Mouse (Mus musculus) liver, postnatal 0 days (tissue): ENCODE measurements at regions not wholly inside any gene's neighbourhood (a gene's known extent, or its start where the extent isn't known, plus 50 kb on each side); places are given as distances from the start of the nearest gene placed in this dataset.

Experiments
- CTCF ChIP-seq: sonication (generic); IDR thresholded peaks from 2 replicates; pipeline ENCODE4 v1.5.1; 2016; ENCODE audit warnings: antibody characterized with exemption, low read depth
- EP300 ChIP-seq: IDR thresholded peaks from 2 replicates; pipeline ENCODE4 v1.6.1; 2016; ENCODE audit warnings: antibody characterized with exemption, low read depth, mild to moderate bottlenecking

DNA sequence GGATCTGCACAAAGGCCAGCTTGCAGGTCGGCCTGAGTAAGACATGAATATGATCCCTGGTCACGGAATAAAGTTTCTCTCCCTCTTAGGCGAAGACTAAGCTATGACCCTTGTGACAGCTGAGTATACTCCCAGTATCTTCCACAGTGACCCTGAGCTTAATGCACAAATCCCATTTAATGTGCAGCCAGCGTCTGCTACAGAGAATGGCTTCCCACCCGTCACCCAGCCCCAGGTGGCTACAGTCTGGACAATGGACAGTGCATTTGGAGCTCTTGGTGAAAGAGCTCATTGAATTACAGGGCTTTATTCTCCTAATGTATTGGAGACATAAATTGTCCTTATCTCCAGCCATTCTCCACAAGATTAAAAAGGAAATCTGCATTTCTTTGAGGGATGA is 454.3 kb upstream of the Fam19a5 start:
- TF ChIP-seq CTCF, result no peak
- no peak for TF ChIP-seq EP300
